11 mouse cellular contexts compared by ENCODE assay signal in the genomic region with DNA sequence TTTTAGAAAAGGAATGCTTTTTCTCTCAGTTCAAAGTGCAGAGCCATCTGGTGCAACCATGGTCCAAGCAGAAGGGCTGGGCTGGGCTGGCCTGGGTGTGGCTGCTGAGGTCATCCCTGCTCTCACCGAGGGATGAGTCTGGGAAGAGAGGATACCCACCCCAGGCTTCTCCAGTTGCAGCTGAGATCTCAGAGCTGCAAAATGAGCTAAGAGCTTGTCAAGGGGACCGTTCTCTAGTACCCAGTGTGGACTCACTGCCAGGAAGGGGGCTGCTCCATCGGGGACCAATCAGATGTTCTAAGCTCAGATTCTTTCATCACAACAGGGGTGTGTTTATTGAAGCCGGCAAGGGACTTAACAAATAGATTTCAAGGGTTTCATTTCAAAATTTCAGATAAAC.
DNase-seq lines count a peak whose midpoint lies in the region; ATAC-seq and TF ChIP-seq lines count a peak whose summit lies in the region.
"Had no signal": no experiment of that assay in that cellular context is flagged by ENCODE, and none has a peak within 500 bp of the region (broad histone marks: within the 10 kb centered on the region; RNA-seq: fewer than 3 reads in every experiment).

No protein-coding gene starts in this region.

- ATAC-seq in hindbrain, embryonic 12.5 days (ENCODE audit: low FRiP score): no peak

- no peaks in the 10 kb centered on the region for H3K79me2 ChIP-seq in myocyte (ENCODE audit: control insufficient read depth, insufficient read depth)

- no peaks in the 10 kb centered on the region for H3K27me3 ChIP-seq in hindbrain, embryonic 10.5 days (ENCODE audit: insufficient read depth, poor library complexity, severe bottlenecking)
- no peaks in the 10 kb centered on the region for H3K27me3 ChIP-seq in hindbrain, embryonic 12.5 days
- H3K27me3 ChIP-seq in myocyte (ENCODE audit: control insufficient read depth, insufficient read depth, insufficient read length): no peaks in the 10 kb centered on the region
- H3K27me3 ChIP-seq: stomach, embryonic 15.5 days had no signal

- no peak overlapping the region for H3K4me3 ChIP-seq in hindbrain, embryonic 10.5 days
- no peak overlapping the region for H3K4me3 ChIP-seq in hindbrain, embryonic 12.5 days
- no peak overlapping the region for H3K4me3 ChIP-seq in myocyte
- H3K4me3 ChIP-seq: erythroblast, embryonic 14.5 days; stomach, embryonic 15.5 days had no signal

- no peak overlapping the region for H3K4me2 ChIP-seq in hindbrain, embryonic 12.5 days (replicated peaks)
- H3K4me2 ChIP-seq in myocyte (ENCODE audit: low read depth): peak overlapping the region; percentile 60
- H3K4me2 ChIP-seq: stomach, embryonic 15.5 days had no signal

- peak; percentile 6 for DNase-seq in adrenal gland, postnatal 25 days
- DNase-seq in adrenal gland, adult 18-20 months (ENCODE audit: low spot score in 2 of 2): no peak
- DNase-seq in hindbrain, embryonic 10.5 days (ENCODE audit: low spot score): peak; percentile 4
- DNase-seq in right cerebral cortex, postnatal 4 days: peak; percentile 33
- no peak for DNase-seq in right cerebral cortex, adult 2 months (ENCODE audit: low spot score in 2 of 2)
- DNase-seq in frontal cortex, postnatal 36 days (ENCODE audit: low spot score in 2 of 2): no peak
- DNase-seq: kidney, postnatal 10 days had no signal

- H3K4me1 ChIP-seq in hindbrain, embryonic 10.5 days (replicated peaks): no peaks in the 10 kb centered on the region
- 0 out of 2 replicates have a peak, but pooled peaks cover 2% of the 10 kb centered on the region for H3K4me1 ChIP-seq in hindbrain, embryonic 12.5 days
- H3K4me1 ChIP-seq: stomach, embryonic 15.5 days had no signal

- no peak overlapping the region for H3ac ChIP-seq in myocyte (ENCODE audit: control insufficient read depth, insufficient read length)

- WGBS in hindbrain, embryonic 10.5 days: 47% methylated on average over 4 of the region's 4 CpGs
- 45% methylated on average over 4 of the region's 4 CpGs for WGBS in hindbrain, embryonic 12.5 days

- no peaks in the 10 kb centered on the region for H3K9me3 ChIP-seq in hindbrain, embryonic 10.5 days
- no peaks in the 10 kb centered on the region for H3K9me3 ChIP-seq in hindbrain, embryonic 12.5 days (replicated peaks)
- H3K9me3 ChIP-seq: stomach, embryonic 15.5 days had no signal

- no peak overlapping the region for H3K27ac ChIP-seq in hindbrain, embryonic 10.5 days
- no peak overlapping the region for H3K27ac ChIP-seq in hindbrain, embryonic 12.5 days
- H3K27ac ChIP-seq: stomach, embryonic 15.5 days had no signal

- H3K36me3 ChIP-seq in hindbrain, embryonic 10.5 days: no peaks in the 10 kb centered on the region
- H3K36me3 ChIP-seq in hindbrain, embryonic 12.5 days: no peaks in the 10 kb centered on the region
- H3K36me3 ChIP-seq in myocyte (ENCODE audit: control insufficient read depth, insufficient read depth): no peaks in the 10 kb centered on the region
- H3K36me3 ChIP-seq: stomach, embryonic 15.5 days had no signal

- no peak overlapping the region for H3K9ac ChIP-seq in hindbrain, embryonic 12.5 days
- H3K9ac ChIP-seq: stomach, embryonic 15.5 days had no signal

- no peak for TF ChIP-seq POLR2A in myocyte (IDR thresholded peaks at IDR 0.05; ENCODE audit: insufficient read length, low read depth)

TF ChIP-seq in myocyte, 11 proteins besides CTCF, POLR2A, EP300 and RAD21:
- no peak for TF ChIP-seq MAX (IDR thresholded peaks at IDR 0.05; ENCODE audit: low read depth)
- peak; percentile 38; the same call in 1 of the 2 replicates for TF ChIP-seq CEBPB (IDR thresholded peaks at IDR 0.05; ENCODE audit: insufficient read depth, poor library complexity, severe bottlenecking)

Comparison
In these comparisons a context has a peak if more than half of its experiments do, and no peak if none do; other contexts are left out.
1. DNase-seq: peak in adrenal gland, postnatal 25 days (single experiment), hindbrain, embryonic 10.5 days (single experiment) and right cerebral cortex, postnatal 4 days (single experiment); none in adrenal gland, adult 18-20 months (0 of 2), right cerebral cortex, adult 2 months (0 of 2) and frontal cortex, postnatal 36 days (0 of 2).